Comparison of ENCODE assay signal across 28 mouse cellular contexts in the genomic region with DNA sequence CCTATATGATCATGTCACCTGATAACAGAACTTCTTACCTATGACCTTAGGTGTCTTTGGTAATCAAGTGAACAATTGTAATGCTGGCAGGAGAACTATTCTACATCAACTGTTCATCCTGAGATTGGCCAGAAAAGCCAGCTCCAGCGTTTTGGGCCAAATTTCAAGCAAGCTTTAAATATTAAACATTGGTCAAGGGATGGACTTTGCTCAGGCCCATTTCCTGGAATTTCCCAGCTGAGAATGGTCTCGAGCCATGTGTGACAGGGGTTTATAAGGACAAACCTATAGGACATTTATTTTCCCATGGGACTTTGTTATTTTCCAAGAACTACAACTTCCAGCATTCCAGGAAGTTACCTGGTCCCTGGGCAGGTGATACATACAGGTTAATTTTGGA.
"Had no signal": no experiment of that assay in that cellular context is flagged by ENCODE, and none has a peak within 500 bp of the region (broad histone marks: within the 10 kb centered on the region; RNA-seq: fewer than 3 reads in every experiment).

No protein-coding gene starts in this region.

- H3K4me2 ChIP-seq: embryonic facial prominence, embryonic 12.5 days; embryonic facial prominence, embryonic 13.5 days; embryonic facial prominence, embryonic 15.5 days; forebrain, embryonic 12.5 days; forebrain, embryonic 13.5 days; forebrain, embryonic 15.5 days had no signal

- DNase-seq: cerebellum, adult 18-20 months; cerebellum, adult 2 months; cerebellum, adult 8-10 months; cerebellum, adult 9-10 months; cerebellum, adult 9-11 months; cerebellum, postnatal 10 days; cerebellum, postnatal 14 days; cerebellum, postnatal 25 days; cerebellum, postnatal 36 days; embryo, embryonic 11 days; forebrain, postnatal 0 days; gastrocnemius, adult 2 months; gastrocnemius, postnatal 10 days; gastrocnemius, postnatal 14 days; gastrocnemius, postnatal 25 days; gastrocnemius, postnatal 36 days; heart, adult 11 months had no signal

- ATAC-seq: forebrain, embryonic 13.5 days; forebrain, embryonic 14.5 days; forebrain, embryonic 15.5 days; forebrain, embryonic 16.5 days; forebrain, postnatal 0 days had no signal

- H3K9ac ChIP-seq: embryonic facial prominence, embryonic 12.5 days; embryonic facial prominence, embryonic 13.5 days; embryonic facial prominence, embryonic 15.5 days; forebrain, embryonic 12.5 days; forebrain, embryonic 13.5 days; forebrain, embryonic 15.5 days; forebrain, postnatal 0 days had no signal

- H3K4me1 ChIP-seq: embryonic facial prominence, embryonic 10.5 days; embryonic facial prominence, embryonic 12.5 days; embryonic facial prominence, embryonic 13.5 days; embryonic facial prominence, embryonic 15.5 days; forebrain, embryonic 10.5 days; forebrain, embryonic 12.5 days; forebrain, embryonic 13.5 days; forebrain, embryonic 15.5 days had no signal

- H3K27ac ChIP-seq: embryonic facial prominence, embryonic 10.5 days; embryonic facial prominence, embryonic 12.5 days; embryonic facial prominence, embryonic 13.5 days; embryonic facial prominence, embryonic 15.5 days; forebrain, embryonic 10.5 days; forebrain, embryonic 12.5 days; forebrain, embryonic 13.5 days; forebrain, embryonic 15.5 days; gastrocnemius, adult 2 months had no signal

- H3K9me3 ChIP-seq: embryonic facial prominence, embryonic 10.5 days; embryonic facial prominence, embryonic 12.5 days; embryonic facial prominence, embryonic 13.5 days; embryonic facial prominence, embryonic 15.5 days; forebrain, embryonic 10.5 days; forebrain, embryonic 12.5 days; forebrain, embryonic 13.5 days; forebrain, embryonic 15.5 days had no signal

- H3K36me3 ChIP-seq: embryonic facial prominence, embryonic 10.5 days; embryonic facial prominence, embryonic 12.5 days; embryonic facial prominence, embryonic 13.5 days; embryonic facial prominence, embryonic 15.5 days; forebrain, embryonic 10.5 days; forebrain, embryonic 12.5 days; forebrain, embryonic 15.5 days had no signal

- H3K4me3 ChIP-seq: embryonic facial prominence, embryonic 10.5 days; embryonic facial prominence, embryonic 12.5 days; embryonic facial prominence, embryonic 13.5 days; embryonic facial prominence, embryonic 15.5 days; erythroblast, embryonic 14.5 days; forebrain, embryonic 10.5 days; forebrain, embryonic 12.5 days; forebrain, embryonic 13.5 days; forebrain, embryonic 15.5 days; gastrocnemius, adult 2 months had no signal

- H3K27me3 ChIP-seq: embryonic facial prominence, embryonic 12.5 days; embryonic facial prominence, embryonic 13.5 days; embryonic facial prominence, embryonic 15.5 days; forebrain, embryonic 12.5 days; forebrain, embryonic 13.5 days; forebrain, embryonic 15.5 days had no signal
